Mouse (Mus musculus): ENCODE measurements at regions not wholly inside any gene's neighbourhood (a gene's known extent, or its start where the extent isn't known, plus 50 kb on each side); places are given as distances from the start of the nearest gene placed in this dataset.

- no peak for DNase-seq (ENCODE audit: low spot score)
Measured at GRCm38 (mm10) chr10:92483592-92483991, 238.6 kb downstream of the Nedd1 start.

GRCm38 (mm10) chr10:92473282-92473681 lies 248.9 kb downstream of the Nedd1 start:
- no peak for DNase-seq (ENCODE audit: low spot score)

GRCm38 (mm10) chr10:92471111-92471510 lies 251.1 kb downstream of the Nedd1 start:
- DNase-seq (ENCODE audit: low spot score) = no peak

GRCm38 (mm10) chr10:92455195-92455594 lies 267.0 kb downstream of the Nedd1 start:
- no peak for DNase-seq (ENCODE audit: low spot score)

- DNase-seq (ENCODE audit: low spot score) = no peak
Measured at GRCm38 (mm10) chr10:92453550-92453949, 268.7 kb downstream of the Nedd1 start.

- DNase-seq (ENCODE audit: low spot score) = no peak
Measured at GRCm38 (mm10) chr10:92445957-92446356, 276.3 kb downstream of the Nedd1 start.

GRCm38 (mm10) chr10:92438621-92439394 lies 283.4 kb downstream of the Nedd1 start:
- DNase-seq (ENCODE audit: low spot score) = no peak

GRCm38 (mm10) chr10:92429256-92429655 lies 293.0 kb downstream of the Nedd1 start:
- DNase-seq (ENCODE audit: low spot score) = no peak

- DNase-seq (ENCODE audit: low spot score) = no peak
Measured at GRCm38 (mm10) chr10:92428026-92428425, 294.2 kb downstream of the Nedd1 start.

- DNase-seq (ENCODE audit: low spot score) = no peak
Measured at GRCm38 (mm10) chr10:92426443-92426842, 295.8 kb downstream of the Nedd1 start.

GRCm38 (mm10) chr10:92412737-92413136 lies 309.5 kb downstream of the Nedd1 start:
- no peak for DNase-seq (ENCODE audit: low spot score)

- no peak for DNase-seq (ENCODE audit: low spot score)
Measured at GRCm38 (mm10) chr10:92410813-92411325, 311.4 kb downstream of the Nedd1 start.

- no peak for DNase-seq (ENCODE audit: low spot score)
Measured at GRCm38 (mm10) chr10:92404697-92405293, 317.4 kb downstream of the Nedd1 start.

- no peak for DNase-seq (ENCODE audit: low spot score)
Measured at GRCm38 (mm10) chr10:92400587-92401090, 321.6 kb downstream of the Nedd1 start.

- DNase-seq (ENCODE audit: low spot score) = no peak
Measured at GRCm38 (mm10) chr10:92389176-92389732, 333.0 kb downstream of the Nedd1 start.

GRCm38 (mm10) chr10:92367126-92367525 lies 355.1 kb downstream of the Nedd1 start:
- DNase-seq (ENCODE audit: low spot score) = no peak

GRCm38 (mm10) chr10:92356738-92357137 lies 365.5 kb downstream of the Nedd1 start:
- no peak for DNase-seq (ENCODE audit: low spot score)

- DNase-seq (ENCODE audit: low spot score) = no peak
Measured at GRCm38 (mm10) chr10:92349043-92349442, 373.2 kb downstream of the Nedd1 start.

GRCm38 (mm10) chr10:92347960-92348675 lies 374.1 kb downstream of the Nedd1 start:
- DNase-seq (ENCODE audit: low spot score) = no peak

GRCm38 (mm10) chr10:92339671-92340070 lies 382.5 kb downstream of the Nedd1 start:
- no peak for DNase-seq (ENCODE audit: low spot score)

- DNase-seq (ENCODE audit: low spot score) = no peak
Measured at GRCm38 (mm10) chr10:92336949-92337348, 385.3 kb downstream of the Nedd1 start.

GRCm38 (mm10) chr10:92336138-92336537 lies 386.1 kb downstream of the Nedd1 start:
- DNase-seq (ENCODE audit: low spot score) = no peak
